Mouse (Mus musculus): Measurements from ENCODE around the gene Ppm1f.

DNA sequence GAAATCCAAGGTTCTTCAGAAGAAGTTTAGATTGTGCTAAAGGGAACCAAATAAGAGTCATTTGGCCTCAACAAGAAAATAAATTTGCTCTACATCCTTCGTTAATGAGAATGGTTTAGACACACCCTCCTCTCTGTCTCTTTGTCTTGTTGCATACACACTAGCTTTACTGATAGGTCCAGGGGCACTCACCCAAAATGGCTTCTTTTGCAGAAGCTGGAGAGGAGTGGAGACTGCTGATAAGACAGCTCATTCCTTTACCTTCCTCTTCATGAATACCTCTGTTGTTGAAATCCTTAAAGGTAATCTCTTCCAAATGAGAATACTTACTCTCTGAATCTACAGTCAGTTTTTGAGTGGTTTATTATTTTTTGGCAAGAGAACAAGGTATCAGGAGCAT, 68.9 kb downstream of the Ppm1f start:
- TF ChIP-seq CTCF (IDR thresholded peaks at IDR 0.05; ENCODE audit: borderline replicate concordance, extremely low read depth, insufficient read depth, insufficient read length) = no peak
- TF ChIP-seq POLR2A (IDR thresholded peaks at IDR 0.05; ENCODE audit: borderline replicate concordance, extremely low read depth, insufficient read depth, insufficient read length, poor library complexity, severe bottlenecking) = no peak

Data from brain, embryonic 14.5 days (tissue).